Mouse (Mus musculus) activated CD4-positive, CD25-positive, alpha-beta regulatory T cell, adult 4 months (primary cell): Measurements from ENCODE around the gene Akap9. TPM values are rescaled to one million over a fixed set of nuclear protein-coding genes. Genes with fewer than 3 reads are reported as not detected.
"Not testable (repeated sequence)": the region's sequence is repeated elsewhere in the genome, so short reads cannot be mapped to it uniquely, and the experiment has no call there.

Experiments
- ATAC-seq: one replicate; pipeline ENCODE4 v1.8.0; 2017
- polyA plus RNA-seq, 2 experiments: library from polyadenylated mRNA; unstranded; fragments of 100-300 nt; shearing (Covaris generic); gene quantifications; one replicate each; pipeline ENCODE4 v1.2.1; 2017

Gene Akap9
- polyA plus RNA-seq, 2 experiments from 2014 or later, result 116 to 142 TPM

- no peak for ATAC-seq
Measured at GRCm38 (mm10) chr5:4040922-4041321, 113.1 kb downstream of the Akap9 start.

- no peak for ATAC-seq
Measured at GRCm38 (mm10) chr5:4060313-4060712, 132.5 kb downstream of the Akap9 start.

GRCm38 (mm10) chr5:4066476-4067115, 138.7 kb downstream of the Akap9 start:
- ATAC-seq, result no peak

GRCm38 (mm10) chr5:4067203-4067602, 139.3 kb downstream of the Akap9 start:
- ATAC-seq, result no peak

GRCm38 (mm10) chr5:4079086-4079485, 151.2 kb downstream of the Akap9 start:
- no peak for ATAC-seq

GRCm38 (mm10) chr5:4080861-4081260, 153.0 kb downstream of the Akap9 start:
- ATAC-seq, result no peak

- ATAC-seq, result no peak
Measured at GRCm38 (mm10) chr5:4081513-4081912, 153.7 kb downstream of the Akap9 start.

GRCm38 (mm10) chr5:4084948-4085347, 157.1 kb downstream of the Akap9 start:
- ATAC-seq, result no peak

GRCm38 (mm10) chr5:4086309-4086708, 158.5 kb downstream of the Akap9 start:
- ATAC-seq, result no peak

GRCm38 (mm10) chr5:4088190-4088589, 160.3 kb downstream of the Akap9 start:
- ATAC-seq, result no peak

- no peak for ATAC-seq
Measured at GRCm38 (mm10) chr5:4094471-4094870, 166.6 kb downstream of the Akap9 start.

GRCm38 (mm10) chr5:4101031-4101430, 173.2 kb downstream of the Akap9 start:
- no peak for ATAC-seq

GRCm38 (mm10) chr5:4101770-4102169, 173.9 kb downstream of the Akap9 start:
- no peak for ATAC-seq

- ATAC-seq, result no peak
Measured at GRCm38 (mm10) chr5:4103626-4104340, 175.9 kb downstream of the Akap9 start.

- peak; percentile 92 for ATAC-seq
Measured at GRCm38 (mm10) chr5:4104341-4105040, 176.6 kb downstream of the Akap9 start, which contains the start of gene Cyp51. TSS of gene Cyp51 (minus strand) at chr5:4104746.

GRCm38 (mm10) chr5:4105651-4106186, 177.9 kb downstream of the Akap9 start:
- ATAC-seq, result no peak

GRCm38 (mm10) chr5:4107056-4107455, 179.2 kb downstream of the Akap9 start:
- not testable (repeated sequence) for ATAC-seq

GRCm38 (mm10) chr5:4112570-4113098, 184.8 kb downstream of the Akap9 start:
- ATAC-seq, result no peak

Other genes starting within 250 kb of the Akap9 start
- 10 to 100 TPM; 13.8 to 22.9 TPM for gene Ankib1, start 125.1 kb upstream of the Akap9 start, polyA plus RNA-seq
- 100 to 1,000 TPM in 1 of 2 experiments, 10 to 100 TPM in 1; 91.1 to 118 TPM for gene Krit1, start 124.9 kb upstream of the Akap9 start, polyA plus RNA-seq
- gene Lrrd1, start 82.9 kb upstream of the Akap9 start, polyA plus RNA-seq, result under 1 TPM in 1 of 2 experiments, not detected in 1; 0.20 TPM
- 10 to 100 TPM; 24.3 to 27.5 TPM for gene Mterf1a, start 34.1 kb upstream of the Akap9 start, polyA plus RNA-seq
- 10 to 100 TPM; 53.7 TPM for gene Cyp51, start 176.7 kb downstream of the Akap9 start, polyA plus RNA-seq